Mouse (Mus musculus) mouse trophoblast stem cell (cell line): ENCODE measurements around the gene Cnksr1.
"Not testable (repeated sequence)": the region's sequence is repeated elsewhere in the genome, so short reads cannot be mapped to it uniquely, and the experiment has no call there.

Experiments used
- in situ Hi-C, 2 experiments: fragments of 300-500 bp; cut with MseI, MboI; formaldehyde crosslinking; loops; 2 replicates in 1 of 2; 3 replicates in 1 of 2; pipeline ENCODE4 v1.15.1; 2025

Gene Cnksr1

DNA sequence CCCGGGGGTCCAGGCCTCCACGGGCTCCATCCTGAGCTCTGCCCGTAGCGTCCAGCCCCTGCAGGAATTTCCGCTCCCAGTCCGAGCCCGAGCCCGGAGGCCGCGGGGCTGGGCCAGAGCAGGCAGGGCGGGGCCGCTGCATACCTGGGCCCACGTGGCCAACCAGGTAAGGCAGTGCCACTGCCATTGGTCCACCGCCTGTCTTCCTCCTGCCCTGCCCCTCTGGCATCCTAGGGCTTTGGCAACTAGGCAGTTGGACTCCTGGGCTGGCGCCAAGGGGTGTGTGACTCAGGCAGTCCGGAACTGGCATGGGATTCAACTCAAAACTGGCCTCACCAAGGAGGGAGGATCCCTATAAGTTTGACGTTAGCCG, at the start of gene Cnksr1:
Gene Cnksr1, minus strand, starts transcription at position 121 of the 373 bp plus-strand sequence.
- in situ Hi-C loops, result loop anchor here in 1 of 2 experiments (5.0 kb wide), 1 partner anchor 36 kb away; the partner anchor contains the start of gene Gm7534

DNA sequence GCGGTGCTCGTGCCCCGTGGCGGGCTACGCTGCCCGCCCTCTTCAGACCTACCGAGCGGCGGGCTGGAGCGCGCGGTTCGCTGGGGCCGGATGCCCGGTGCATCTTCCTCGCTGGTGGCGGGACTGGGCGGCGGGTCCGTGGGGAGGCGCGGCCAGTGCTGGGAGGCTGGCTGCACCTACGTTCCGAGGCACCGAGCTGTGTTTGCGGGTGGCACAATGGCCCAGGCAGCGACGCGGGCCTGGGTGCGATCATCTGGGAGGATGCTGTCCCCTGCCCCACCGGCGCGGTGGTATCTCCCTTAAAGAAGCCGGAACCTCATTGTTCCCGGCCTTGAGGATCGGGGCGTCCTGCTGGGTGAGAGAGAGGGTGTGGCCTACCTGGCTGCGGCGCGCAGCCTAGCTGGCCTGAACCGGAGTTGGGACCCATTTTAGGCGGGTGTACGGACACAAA, 49.4 kb upstream of the Cnksr1 start, which contains the start of gene Pdik1l:
Gene Pdik1l, minus strand, starts transcription at position 321 of the 451 bp plus-strand sequence.
- in situ Hi-C loops, result no loop called here

- in situ Hi-C loops, result no loop called here
These were observed 49.0 kb upstream of the Cnksr1 start for GRCm38 (mm10) chr4:134287168-134287564.

- in situ Hi-C loops, result no loop called here
These were observed 48.3 kb upstream of the Cnksr1 start for GRCm38 (mm10) chr4:134286226-134287167.

- in situ Hi-C loops, result no loop called here
These were observed 46.7 kb upstream of the Cnksr1 start for GRCm38 (mm10) chr4:134284942-134285341.

- in situ Hi-C loops, result no loop called here
These were observed 35.5 kb upstream of the Cnksr1 start for GRCm38 (mm10) chr4:134273417-134274345.

DNA sequence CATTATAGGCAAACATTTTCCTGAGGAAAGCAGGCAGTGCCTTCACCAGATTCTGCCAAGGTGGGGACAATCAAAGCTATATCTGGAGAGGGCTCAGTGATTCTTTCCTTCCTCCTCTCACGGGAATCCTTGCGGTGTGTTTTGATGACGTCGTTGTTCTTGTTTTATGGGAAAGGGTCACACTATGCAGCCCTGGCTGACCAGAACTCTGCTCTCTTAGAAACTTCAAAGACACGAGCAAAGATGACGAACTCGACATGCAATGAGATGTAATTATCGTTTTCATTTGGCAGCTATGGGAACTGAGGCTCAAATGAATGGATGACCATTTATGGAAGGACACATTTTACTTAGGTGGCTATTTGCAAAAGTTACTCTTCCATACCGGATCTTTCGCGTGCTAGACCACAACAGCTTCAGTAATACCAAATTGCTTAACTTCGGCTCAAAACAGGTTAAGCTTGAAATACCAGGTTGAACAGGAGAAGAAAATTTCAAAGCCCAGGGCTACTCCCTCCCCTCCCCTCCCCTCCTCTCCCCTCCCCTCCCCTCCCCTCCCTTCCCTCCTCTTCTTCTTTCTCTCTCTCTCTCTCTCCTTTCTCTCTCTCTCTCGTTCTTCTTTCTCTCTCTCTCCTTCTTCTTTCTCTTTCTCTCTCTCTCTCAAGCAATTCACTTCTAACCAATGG, 34.7 kb upstream of the Cnksr1 start:
- in situ Hi-C loops, result no loop called here

DNA sequence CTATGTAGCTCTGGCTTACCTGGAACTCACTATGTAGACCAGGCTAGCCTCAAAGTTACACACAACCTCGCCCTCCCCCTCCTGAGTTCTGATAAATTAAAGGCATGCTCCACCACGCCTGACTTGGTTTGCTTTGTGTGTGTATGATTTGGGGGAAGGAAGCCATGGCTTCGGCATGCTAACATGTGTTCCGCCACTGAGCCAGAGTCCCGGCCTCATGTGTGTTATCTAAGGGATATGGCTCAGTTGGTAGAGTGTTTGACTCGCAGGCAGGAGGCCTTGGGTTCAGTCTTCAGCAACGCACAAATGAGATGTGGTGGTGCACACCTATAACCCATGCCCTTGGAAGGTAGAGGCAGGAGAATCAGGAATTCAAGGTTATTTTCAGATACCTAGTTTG, 33.8 kb upstream of the Cnksr1 start:
- in situ Hi-C loops, result no loop called here

DNA sequence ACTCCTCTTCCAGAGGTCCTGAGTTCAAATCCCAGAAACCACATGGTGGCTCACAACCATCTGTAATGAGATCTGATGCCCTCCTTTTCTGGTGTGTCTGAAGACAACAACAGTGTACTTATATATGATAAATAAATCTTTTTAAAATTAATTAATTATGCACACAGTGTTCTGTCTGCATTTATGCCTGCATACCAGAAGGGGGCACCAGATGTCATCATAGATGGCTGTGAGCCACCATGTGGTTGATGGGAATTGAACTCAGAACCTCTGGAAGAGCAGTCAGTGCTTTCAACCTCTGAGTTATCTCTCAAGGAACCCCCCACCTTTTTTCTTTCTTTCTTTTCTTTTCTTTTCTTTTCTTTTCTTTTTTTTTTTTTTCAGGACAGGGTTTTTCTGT, 31.4 kb upstream of the Cnksr1 start:
- in situ Hi-C loops, result not testable (repeated sequence)

- in situ Hi-C loops, result no loop called here
These were observed 30.0 kb upstream of the Cnksr1 start for GRCm38 (mm10) chr4:134268102-134268655.

GRCm38 (mm10) chr4:134265860-134266585, 27.8 kb upstream of the Cnksr1 start:
- in situ Hi-C loops, result no loop called here

DNA sequence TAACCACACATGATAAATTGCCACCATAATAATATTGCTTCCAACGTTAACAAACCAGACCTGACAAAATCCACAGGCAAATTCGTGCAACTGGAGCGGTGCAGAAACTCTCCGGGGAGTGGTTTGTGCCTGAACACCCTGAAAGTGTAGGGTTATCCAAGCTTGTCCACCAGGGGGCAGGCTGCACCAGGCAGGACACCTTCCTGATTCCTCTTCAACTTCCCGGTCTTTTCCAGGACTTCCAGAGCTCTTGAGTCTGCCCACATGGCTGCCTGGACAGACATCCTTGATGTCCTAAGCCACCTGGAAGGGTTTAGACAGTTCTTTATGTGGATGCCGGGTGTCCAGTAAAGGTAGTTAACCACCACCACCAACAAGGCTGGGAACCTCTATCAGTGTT, 25.0 kb upstream of the Cnksr1 start:
- in situ Hi-C loops, result no loop called here

DNA sequence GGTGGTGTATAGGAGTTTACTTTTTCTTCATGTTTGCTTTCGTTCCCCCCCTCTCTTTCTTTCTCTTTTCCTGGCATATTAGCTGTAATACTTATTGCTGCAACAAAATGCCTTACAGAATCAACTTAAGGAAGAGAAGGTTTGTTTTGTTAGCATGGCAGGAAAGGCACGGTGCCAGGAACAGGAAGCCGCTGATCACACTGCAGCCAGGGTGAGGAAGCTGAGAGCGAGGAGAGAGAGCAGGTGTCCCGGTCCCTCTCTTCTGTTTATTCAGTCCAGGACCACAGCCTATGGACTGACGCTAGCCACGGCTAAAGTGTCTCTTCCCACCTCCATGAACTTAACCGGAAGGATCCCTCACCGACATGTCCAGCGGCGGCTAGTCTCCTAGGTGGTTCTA, 20.2 kb upstream of the Cnksr1 start:
- in situ Hi-C loops, result loop anchor here in 1 of 2 experiments (5.0 kb wide), 1 partner anchor 34 kb away; no protein-coding TSS in a partner anchor

GRCm38 (mm10) chr4:134257198-134258009, 19.2 kb upstream of the Cnksr1 start:
- in situ Hi-C loops, result loop anchor here in 1 of 2 experiments (5.0 kb wide), 1 partner anchor 35 kb away; no protein-coding TSS in a partner anchor

DNA sequence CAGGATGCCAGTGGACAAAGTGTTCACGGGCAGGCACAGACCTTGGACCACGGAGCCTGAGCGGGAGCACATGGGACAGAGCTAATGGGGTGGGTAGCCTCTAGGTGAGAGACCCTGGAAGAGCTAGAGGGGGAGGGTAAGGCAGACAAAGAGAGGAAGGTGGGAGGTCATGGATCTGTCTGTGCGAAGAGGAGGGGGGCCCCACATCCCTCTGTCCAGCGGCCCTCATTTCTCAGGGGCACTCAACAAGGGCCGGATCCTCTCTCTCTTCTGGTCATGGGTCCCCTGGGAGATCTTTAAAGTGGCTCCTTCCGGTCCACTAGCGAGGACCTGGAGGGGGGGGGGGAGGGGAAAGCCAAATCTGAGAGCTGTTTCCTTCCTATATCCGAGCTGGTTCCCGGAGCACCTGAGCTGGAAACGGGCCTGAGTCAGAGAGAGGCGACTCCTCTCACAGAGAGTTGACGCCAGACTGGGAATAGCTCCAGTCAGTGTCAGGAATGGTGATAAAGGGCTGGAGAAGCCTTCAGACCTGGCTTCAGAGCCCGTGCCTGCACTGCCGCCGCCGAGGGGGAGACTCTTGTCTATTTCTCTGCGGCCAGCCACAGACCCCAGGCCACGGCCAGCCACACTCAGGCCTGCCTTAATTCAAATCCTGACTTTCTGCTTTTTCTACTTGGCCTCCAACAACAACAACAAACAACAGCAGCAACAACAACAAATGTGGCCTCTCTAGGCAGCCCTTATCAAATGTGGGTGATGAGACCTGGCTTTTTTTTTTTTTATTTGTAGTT, 18.4 kb upstream of the Cnksr1 start:
- in situ Hi-C loops, result loop anchor here in 1 of 2 experiments (5.0 kb wide), 1 partner anchor 36 kb away; no protein-coding TSS in a partner anchor

DNA sequence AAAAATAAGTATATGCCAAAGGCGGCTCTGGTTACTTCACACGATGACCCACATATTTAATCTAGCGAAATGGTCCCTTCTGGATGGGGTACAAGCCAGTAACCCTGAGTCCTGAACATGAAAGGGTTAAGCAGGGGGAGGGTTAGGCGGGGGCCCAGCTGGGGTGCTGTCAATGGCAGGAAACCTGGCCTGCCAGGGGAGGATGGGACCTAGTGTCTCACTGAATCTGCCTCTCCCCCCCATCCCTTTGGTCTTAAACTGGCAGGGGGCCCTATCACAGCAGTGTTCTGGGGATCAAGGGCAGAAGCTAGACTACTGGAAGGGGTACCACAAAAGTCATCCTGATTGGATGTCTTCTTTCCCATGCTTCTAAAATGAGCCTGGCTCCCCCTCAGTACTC, 17.7 kb upstream of the Cnksr1 start:
- in situ Hi-C loops, result loop anchor here in 1 of 2 experiments (5.0 kb wide), 1 partner anchor 36 kb away; no protein-coding TSS in a partner anchor

GRCm38 (mm10) chr4:134254835-134255234, 16.6 kb upstream of the Cnksr1 start:
- in situ Hi-C loops, result loop anchor here in 1 of 2 experiments (5.0 kb wide), 1 partner anchor 37 kb away; no protein-coding TSS in a partner anchor

- in situ Hi-C loops, result no loop called here
These were observed 15.6 kb upstream of the Cnksr1 start, which contains the start of gene Grrp1 for GRCm38 (mm10) chr4:134253722-134254324. Gene Grrp1 (minus strand): TSS chr4:134254106.
